ENCODE assay signal across 8 mouse cellular contexts in genomic region chr6:85410771-85411273, GRCm38 (mm10). TPM values are rescaled to one million over a fixed set of nuclear protein-coding genes. Genes with fewer than 3 reads are reported as not detected.
DNase-seq lines count a peak whose midpoint lies in the region; ATAC-seq and TF ChIP-seq lines count a peak whose summit lies in the region.

No protein-coding gene starts in this region.

- H3K79me2 ChIP-seq in CH12.LX (replicated peaks; ENCODE audit: control insufficient read depth, extremely low read depth, insufficient read depth, poor library complexity, severe bottlenecking): no peaks in the 10 kb centered on the region

- 10% methylated on average over 13 of the region's 13 CpGs for WGBS in embryonic facial prominence, embryonic 15.5 days
- WGBS in heart, embryonic 16.5 days: 12% methylated on average over 13 of the region's 13 CpGs
- WGBS in lung, embryonic 15.5 days: 9% methylated on average over 13 of the region's 13 CpGs

- H3K36me3 ChIP-seq in CH12.LX (replicated peaks in 1 of 2; ENCODE audit: control insufficient read depth in 1 of 2, insufficient read depth in 1 of 2, low read length in 1 of 2): no peaks in the 10 kb centered on the region
- H3K36me3 ChIP-seq in embryonic facial prominence, embryonic 15.5 days: no peaks in the 10 kb centered on the region
- H3K36me3 ChIP-seq in heart, embryonic 16.5 days (ENCODE audit: control insufficient read depth, insufficient read depth): no peaks in the 10 kb centered on the region
- H3K36me3 ChIP-seq in lung, embryonic 15.5 days: no peaks in the 10 kb centered on the region

- no peak overlapping the region for H3K4me3 ChIP-seq in CH12.LX (replicated peaks in 1 of 3; ENCODE audit: low read depth in 2 of 3, low read length in 2 of 3, poor library complexity in 1 of 3)
- H3K4me3 ChIP-seq in embryonic facial prominence, embryonic 15.5 days (replicated peaks): no peak overlapping the region
- H3K4me3 ChIP-seq in heart, embryonic 16.5 days (ENCODE audit: low read length): no peak overlapping the region
- H3K4me3 ChIP-seq in lung, embryonic 15.5 days: no peak overlapping the region

- 0 out of 4 replicates have a peak, but pooled peaks cover 0 to 2% of the 10 kb centered on the region in 2 experiments for H3K4me1 ChIP-seq in CH12.LX (ENCODE audit: control insufficient read depth in 1 of 2, insufficient read depth in 2 of 2)
- H3K4me1 ChIP-seq in embryonic facial prominence, embryonic 15.5 days: peaks cover 13% of the 10 kb centered on the region
- 0 out of 2 replicates have a peak, but pooled peaks cover 5% of the 10 kb centered on the region for H3K4me1 ChIP-seq in heart, embryonic 16.5 days (ENCODE audit: control insufficient read depth, insufficient read depth, low read length)
- H3K4me1 ChIP-seq in lung, embryonic 15.5 days: no peaks in the 10 kb centered on the region

- TF ChIP-seq CTCF in CH12.LX (conservative IDR thresholded peaks at IDR 0.05 in 1 of 2, IDR thresholded peaks at IDR 0.05 in 1 of 2; ENCODE audit: low read depth in 2 of 2, low read length in 2 of 2): peak in 1 of 2 experiments; percentile 86; a peak in 2 of 4 replicates

- dilution Hi-C loops in CH12.LX (cut with MboI; ENCODE audit: extremely low pct_ligation_motif_present, extremely low pct_unique_long_range_greater_than_20kb, low sequenced_read_pairs): no loop called here

- no peak for TF ChIP-seq EP300 in CH12.LX (IDR thresholded peaks at IDR 0.05; ENCODE audit: low read length)

- no peaks in the 10 kb centered on the region for H3K9me3 ChIP-seq in CH12.LX (replicated peaks; ENCODE audit: low read length)
- H3K9me3 ChIP-seq in embryonic facial prominence, embryonic 15.5 days (replicated peaks): no peaks in the 10 kb centered on the region
- H3K9me3 ChIP-seq in heart, embryonic 16.5 days (replicated peaks; ENCODE audit: control insufficient read depth, low read length): no peaks in the 10 kb centered on the region
- no peaks in the 10 kb centered on the region for H3K9me3 ChIP-seq in lung, embryonic 15.5 days

- in situ Hi-C loops in CH12.LX (cut with MboI; ENCODE audit: low pct_ligation_motif_present, low pct_unique_long_range_greater_than_20kb, low sequenced_read_pairs): loop anchor here (5.0 kb wide), 1 partner anchor 249 kb away; no protein-coding TSS in a partner anchor

- peak; percentile 51 for DNase-seq in CH12.LX (ENCODE audit: extremely low read depth)
- peak; percentile 78 for DNase-seq in adrenal gland, postnatal 10 days
- DNase-seq in kidney, postnatal 10 days: peak; percentile 80
- DNase-seq in ovary, postnatal 36 days (ENCODE audit: low spot score): peak; percentile 67
- no peak for DNase-seq in spleen, adult 12 weeks (ENCODE audit: low spot score)

- H3K9ac ChIP-seq in CH12.LX (ENCODE audit: insufficient read depth, low read depth): no peak overlapping the region
- H3K9ac ChIP-seq in embryonic facial prominence, embryonic 15.5 days: no peak overlapping the region
- no peak overlapping the region for H3K9ac ChIP-seq in heart, embryonic 16.5 days (ENCODE audit: low read length)
- no peak overlapping the region for H3K9ac ChIP-seq in lung, embryonic 15.5 days

- H3K4me2 ChIP-seq in CH12.LX (ENCODE audit: insufficient read depth, low read depth, poor library complexity, severe bottlenecking): no peak overlapping the region
- no peak overlapping the region for H3K4me2 ChIP-seq in embryonic facial prominence, embryonic 15.5 days (replicated peaks)
- H3K4me2 ChIP-seq in heart, embryonic 16.5 days (ENCODE audit: low read depth, low read length): no peak overlapping the region
- no peak overlapping the region for H3K4me2 ChIP-seq in lung, embryonic 15.5 days

- peak; percentile 83 for TF ChIP-seq RAD21 in CH12.LX (IDR thresholded peaks at IDR 0.05; ENCODE audit: low read depth, low read length)

- H3K27ac ChIP-seq in CH12.LX (ENCODE audit: insufficient read depth, low read depth): no peak overlapping the region
- H3K27ac ChIP-seq in embryonic facial prominence, embryonic 15.5 days (replicated peaks): no peak overlapping the region
- no peak overlapping the region for H3K27ac ChIP-seq in heart, embryonic 16.5 days (ENCODE audit: low read length)
- 0 out of 2 replicates have a peak overlapping the region, but pooled peaks have one; percentile 1 for H3K27ac ChIP-seq in lung, embryonic 15.5 days

- no peak for TF ChIP-seq POLR2A in CH12.LX (IDR thresholded peaks at IDR 0.05; ENCODE audit: low read depth, low read length)

- ATAC-seq in embryonic facial prominence, embryonic 15.5 days (ENCODE audit: insufficient number of reproducible peaks, low FRiP score, low TSS enrichment, low read depth): peak; percentile 77
- ATAC-seq in heart, embryonic 16.5 days (replicated peaks; ENCODE audit: extremely low read depth, insufficient read depth, low FRiP score): peak; percentile 72
- ATAC-seq in lung, embryonic 15.5 days (ENCODE audit: borderline replicate concordance, extremely low read depth, low FRiP score, low TSS enrichment): peak; percentile 69; the same call in 1 of the 2 replicates

- peaks cover 81% of the 10 kb centered on the region for H3K27me3 ChIP-seq in CH12.LX (replicated peaks)
- peaks cover 38% of the 10 kb centered on the region for H3K27me3 ChIP-seq in embryonic facial prominence, embryonic 15.5 days
- H3K27me3 ChIP-seq in heart, embryonic 16.5 days (ENCODE audit: control insufficient read depth, insufficient read depth, low read length): peaks cover 35% of the 10 kb centered on the region
- peaks cover 35% of the 10 kb centered on the region for H3K27me3 ChIP-seq in lung, embryonic 15.5 days

TF ChIP-seq in CH12.LX, 34 proteins besides CTCF, POLR2A, EP300 and RAD21 (continues in another document):
- TF ChIP-seq CHD1 (IDR thresholded peaks at IDR 0.05; ENCODE audit: low read depth, low read length) (no peak), CHD2 (IDR thresholded peaks at IDR 0.05; ENCODE audit: low read length) (0 out of 2 replicates have a peak, but pooled peaks have one; percentile 25), SMC3 (IDR thresholded peaks at IDR 0.05; ENCODE audit: low read depth, low read length) (peak; percentile 59), USF2 (conservative IDR thresholded peaks at IDR 0.05; ENCODE audit: low read depth, low read length) (no peak), RCOR1 (conservative IDR thresholded peaks at IDR 0.05; ENCODE audit: low read depth, low read length) (no peak), POLR2AphosphoS2 (IDR thresholded peaks at IDR 0.05; ENCODE audit: low read depth, low read length) (no peak), JUN (IDR thresholded peaks at IDR 0.05; ENCODE audit: insufficient read depth, low read depth, low read length) (no peak), SIN3A (IDR thresholded peaks at IDR 0.05; ENCODE audit: low read length) (peak; percentile 22; the same call in 1 of the 2 replicates), PAX5 (IDR thresholded peaks at IDR 0.05; ENCODE audit: low read length) (no peak), JUND (conservative IDR thresholded peaks at IDR 0.05; ENCODE audit: low read depth, low read length) (no peak), USF1 (IDR thresholded peaks at IDR 0.05; ENCODE audit: low read depth, low read length) (no peak), BHLHE40 (IDR thresholded peaks at IDR 0.05; ENCODE audit: low read depth, low read length) (no peak)

RNA-seq across cellular contexts. Expression of gene Noto, which starts 12.9 kb away (rescaled TPM):
- total RNA-seq in CH12.LX (2012; rRNA removed) (not detected in 2 replicates), CH12.LX (2014; rRNA removed) (not detected in 2 replicates)
- polyA plus RNA-seq in CH12.LX (2012; ENCODE audit: insufficient read length, low read depth): not detected in 2 replicates
- total RNA-seq in adrenal gland, postnatal 10 days (2021): not detected
- not detected in 2 replicates for polyA plus RNA-seq in embryonic facial prominence, embryonic 15.5 days (2015; fragmentation: Nextera tagmentation; extraction: Ambion mirVana)
- not detected in 2 replicates for polyA plus RNA-seq in heart, embryonic 16.5 days (2015; fragmentation: Nextera tagmentation; extraction: Ambion mirVana)
- 0.47 and 0.78 TPM in 2 replicates for polyA plus RNA-seq in lung, embryonic 15.5 days (2015; fragmentation: Nextera tagmentation; extraction: Ambion mirVana)

RNA-seq across cellular contexts. Expression of gene Smyd5, which starts 21.0 kb away (rescaled TPM):
- total RNA-seq in CH12.LX (2012; rRNA removed) (68.1 and 84.0 TPM in 2 replicates), CH12.LX (2014; rRNA removed) (75.5 and 77.5 TPM in 2 replicates)
- 109 and 111 TPM in 2 replicates for polyA plus RNA-seq in CH12.LX (2012; ENCODE audit: insufficient read length, low read depth)
- total RNA-seq in adrenal gland, postnatal 10 days (2021): 10 to 100 TPM; 25.7 to 26.7 TPM
- 47.8 and 51.9 TPM in 2 replicates for polyA plus RNA-seq in embryonic facial prominence, embryonic 15.5 days (2015; fragmentation: Nextera tagmentation; extraction: Ambion mirVana)
- polyA plus RNA-seq in heart, embryonic 16.5 days (2015; fragmentation: Nextera tagmentation; extraction: Ambion mirVana): 35.0 and 35.6 TPM in 2 replicates
- polyA plus RNA-seq in lung, embryonic 15.5 days (2015; fragmentation: Nextera tagmentation; extraction: Ambion mirVana): 62.6 and 64.0 TPM in 2 replicates

RNA-seq across cellular contexts. Expression of gene Rab11fip5, which starts 36.4 kb away (rescaled TPM):
- total RNA-seq in CH12.LX (2012; rRNA removed): 0.13 and 0.30 TPM in 2 replicates
- total RNA-seq in CH12.LX (2014; rRNA removed): 0.11 and 0.13 TPM in 2 replicates
- polyA plus RNA-seq in CH12.LX (2012; ENCODE audit: insufficient read length, low read depth): 0.17 TPM in 1 of 2 replicates, not detected in the other
- total RNA-seq in adrenal gland, postnatal 10 days (2021): 10 to 100 TPM; 24.5 to 32.4 TPM
- 20.1 and 21.4 TPM in 2 replicates for polyA plus RNA-seq in embryonic facial prominence, embryonic 15.5 days (2015; fragmentation: Nextera tagmentation; extraction: Ambion mirVana)
- polyA plus RNA-seq in heart, embryonic 16.5 days (2015; fragmentation: Nextera tagmentation; extraction: Ambion mirVana): 42.1 and 51.9 TPM in 2 replicates
- polyA plus RNA-seq in lung, embryonic 15.5 days (2015; fragmentation: Nextera tagmentation; extraction: Ambion mirVana): 14.1 and 14.2 TPM in 2 replicates

RNA-seq across cellular contexts. Expression of gene Cct7, which starts 40.5 kb away (rescaled TPM):
- total RNA-seq in CH12.LX (2012; rRNA removed) (484 and 566 TPM in 2 replicates), CH12.LX (2014; rRNA removed) (483 and 577 TPM in 2 replicates)
- 505 and 599 TPM in 2 replicates for polyA plus RNA-seq in CH12.LX (2012; ENCODE audit: insufficient read length, low read depth)
- total RNA-seq in adrenal gland, postnatal 10 days (2021): 100 to 1,000 TPM; 194 to 207 TPM
- 440 and 448 TPM in 2 replicates for polyA plus RNA-seq in embryonic facial prominence, embryonic 15.5 days (2015; fragmentation: Nextera tagmentation; extraction: Ambion mirVana)
- polyA plus RNA-seq in heart, embryonic 16.5 days (2015; fragmentation: Nextera tagmentation; extraction: Ambion mirVana): 376 and 381 TPM in 2 replicates
- 502 and 506 TPM in 2 replicates for polyA plus RNA-seq in lung, embryonic 15.5 days (2015; fragmentation: Nextera tagmentation; extraction: Ambion mirVana)

RNA-seq across cellular contexts. Expression of gene Pradc1, which starts 40.9 kb away (rescaled TPM):
- total RNA-seq in CH12.LX (2012; rRNA removed) (11.0 and 18.0 TPM in 2 replicates), CH12.LX (2014; rRNA removed) (18.8 and 19.9 TPM in 2 replicates)
- polyA plus RNA-seq in CH12.LX (2012; ENCODE audit: insufficient read length, low read depth): 16.3 and 18.2 TPM in 2 replicates
- total RNA-seq in adrenal gland, postnatal 10 days (2021): 10 to 100 TPM; 13.2 to 14.4 TPM
- 38.0 and 42.4 TPM in 2 replicates for polyA plus RNA-seq in embryonic facial prominence, embryonic 15.5 days (2015; fragmentation: Nextera tagmentation; extraction: Ambion mirVana)
- polyA plus RNA-seq in heart, embryonic 16.5 days (2015; fragmentation: Nextera tagmentation; extraction: Ambion mirVana): 44.2 and 50.9 TPM in 2 replicates
- polyA plus RNA-seq in lung, embryonic 15.5 days (2015; fragmentation: Nextera tagmentation; extraction: Ambion mirVana): 46.0 and 46.7 TPM in 2 replicates

Comparison
In these comparisons a context has a peak if more than half of its experiments do, and no peak if none do; other contexts are left out.
1. RNA of gene Rab11fip5, which starts 36.4 kb away (polyA plus RNA-seq): 42.1 to 51.9 TPM in heart, embryonic 16.5 days, 20.1 to 21.4 TPM in embryonic facial prominence, embryonic 15.5 days and 14.1 to 14.2 TPM in lung, embryonic 15.5 days; 0.17 TPM in CH12.LX; every median in the first group is over 10 times any median in the second.
2. Peak in every context shown above with its lines, with median percentiles within 50 percentile points of each other: ATAC-seq.